Mouse (Mus musculus) stomach, postnatal 0 days (tissue): Measurements from ENCODE around the gene Kcnk5.

Source experiments
- CTCF ChIP-seq: IDR thresholded peaks from 2 replicates; pipeline ENCODE4 v1.5.1; 2016; ENCODE audit warnings: antibody characterized with exemption, low read depth, mild to moderate bottlenecking, moderate library complexity
- EP300 ChIP-seq: optimal IDR thresholded peaks from 2 replicates; pipeline ENCODE3; 2016; ENCODE audit warnings: antibody characterized with exemption

DNA sequence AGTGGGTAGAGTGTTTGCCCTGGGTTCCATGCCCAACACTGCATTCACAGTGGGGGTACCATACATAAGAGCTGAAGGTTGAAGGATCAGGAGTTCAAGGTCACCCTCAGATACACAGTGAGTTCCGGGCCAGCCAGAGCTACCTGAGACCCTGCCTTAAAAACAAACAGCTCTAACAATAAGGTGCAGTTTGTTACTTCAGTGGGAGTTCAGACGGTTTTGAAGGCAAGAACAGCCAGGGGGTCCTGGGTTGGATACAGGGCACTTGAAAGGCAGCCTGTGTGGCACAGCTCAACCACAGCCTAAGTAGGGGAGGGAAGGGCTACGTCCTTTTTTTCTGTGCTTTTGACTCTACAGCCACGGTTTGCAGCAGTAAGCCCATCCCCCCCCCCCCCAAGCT is 3.0 kb downstream of the Kcnk5 start:
- TF ChIP-seq CTCF (no peak), EP300 (no peak)
